Mouse (Mus musculus) layer of hippocampus, postnatal 36 days (tissue): ENCODE data around the gene Asb16. TPM values are rescaled to one million over a fixed set of nuclear protein-coding genes. Genes with fewer than 3 reads are reported as not detected.

ENCODE experiments used
- DNase-seq, 2 experiments: peaks; one replicate each; pipeline ENCODE4 v3.0.0; 2022
- total RNA-seq, 2 experiments: library from RNA; stranded (reverse); gene quantifications; 2 replicates each; pipeline ENCODE4 v1.2.3; 2021

Gene Asb16
- total RNA-seq, 2 experiments from 2014 or later: 1.0 to 1.2 TPM

DNA sequence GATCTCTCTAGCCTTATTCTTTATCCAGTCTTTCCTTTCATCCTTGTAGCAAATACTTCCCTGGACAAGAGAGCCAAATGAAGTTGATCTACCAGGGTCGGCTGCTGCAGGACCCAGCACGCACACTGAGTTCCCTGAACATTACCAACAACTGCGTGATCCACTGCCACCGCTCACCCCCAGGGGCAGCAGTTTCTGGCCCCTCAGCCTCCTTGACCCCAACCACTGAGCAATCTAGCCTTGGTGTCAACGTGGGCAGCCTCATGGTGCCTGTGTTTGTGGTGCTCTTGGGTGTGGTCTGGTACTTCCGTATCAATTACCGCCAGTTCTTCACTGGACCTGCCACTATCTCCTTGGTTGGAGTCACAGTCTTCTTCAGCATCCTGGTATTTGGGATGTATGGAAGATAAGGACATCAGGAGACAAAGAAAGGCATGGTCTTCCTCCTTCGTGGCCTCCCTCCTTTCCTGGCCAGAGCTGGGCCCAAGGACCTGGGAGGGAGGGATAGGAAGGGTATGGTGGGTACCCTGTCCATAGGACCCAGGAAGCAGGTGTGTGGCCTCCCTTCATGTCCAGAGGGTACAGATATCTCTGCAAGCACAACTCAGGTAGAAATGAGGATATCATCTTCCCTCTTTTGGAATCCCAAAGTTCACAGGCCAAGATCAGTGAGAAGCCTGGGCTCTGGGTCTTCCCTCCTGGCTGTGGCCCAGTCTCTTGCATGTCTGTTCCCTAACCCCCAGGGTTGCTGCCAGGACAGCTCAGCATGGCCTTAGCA, 19.7 kb downstream of the Asb16 start:
- no peak for DNase-seq

DNA sequence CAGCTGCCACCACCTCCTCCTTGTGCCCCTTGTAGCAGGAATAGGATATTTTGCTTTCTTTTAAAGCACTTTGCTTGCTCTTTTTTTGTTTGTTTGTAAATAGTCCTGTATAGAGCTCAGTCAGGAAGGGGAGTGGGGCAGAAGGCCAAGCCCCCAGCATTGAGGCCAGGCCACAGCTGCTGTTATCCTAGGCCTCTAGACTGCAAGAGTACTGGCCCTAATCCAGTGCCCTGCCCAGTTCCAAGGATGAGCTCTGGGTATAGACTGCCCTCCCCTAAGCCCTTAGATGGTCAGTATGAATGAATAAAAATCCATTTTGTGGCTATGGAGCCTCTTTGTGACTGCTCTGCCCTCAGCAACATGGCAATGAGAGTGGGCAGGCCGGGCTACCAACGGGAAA, 20.4 kb downstream of the Asb16 start:
- no peak for DNase-seq

DNA sequence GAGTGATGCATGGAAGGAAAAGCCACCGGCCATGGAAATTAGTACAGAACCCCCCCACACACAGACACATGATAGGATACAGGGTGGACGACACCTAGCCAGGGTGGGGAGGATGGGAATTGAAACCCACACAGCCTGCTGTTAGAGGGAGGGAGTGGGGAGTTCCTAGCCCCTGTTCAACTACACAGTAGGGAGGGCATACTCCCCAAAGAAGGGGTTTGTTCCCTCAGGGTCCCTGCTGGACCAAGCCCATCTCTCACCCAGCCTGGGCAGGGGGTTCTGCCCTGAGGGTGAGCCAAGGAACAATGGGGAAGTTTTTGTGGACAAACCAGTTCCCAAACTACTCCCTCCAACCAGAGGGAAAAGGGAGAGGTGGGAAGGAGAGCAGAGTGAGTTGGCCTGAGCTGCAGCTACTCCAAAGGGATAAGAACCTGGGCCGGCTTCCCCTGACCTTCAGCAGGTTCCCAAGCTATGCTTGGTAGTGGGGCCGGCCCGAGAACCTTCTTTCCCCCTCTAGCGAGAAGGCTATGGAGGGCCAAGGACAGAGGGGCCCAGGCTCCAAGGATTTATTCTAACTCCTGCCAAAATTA, 21.1 kb downstream of the Asb16 start:
- DNase-seq: no peak

DNA sequence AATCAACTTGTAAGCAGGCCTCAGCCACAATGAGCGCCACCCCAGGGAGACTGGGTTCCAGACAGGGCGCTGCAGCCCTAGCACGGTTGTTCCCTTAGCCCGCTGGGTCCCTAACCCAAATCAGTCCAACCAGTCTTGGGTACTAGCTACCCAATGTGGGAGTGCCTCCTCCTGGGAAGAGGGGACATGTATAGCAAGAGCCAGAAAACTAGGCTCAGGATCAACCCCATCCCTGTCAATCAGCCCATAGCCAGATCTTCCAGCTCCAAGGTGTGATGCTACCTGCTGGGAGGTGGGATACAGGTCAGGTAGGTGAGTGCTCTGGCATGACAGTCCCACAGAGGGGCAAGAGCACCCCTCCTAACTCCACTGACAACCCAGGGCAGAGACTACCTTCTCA, 21.6 kb downstream of the Asb16 start:
- DNase-seq: no peak

DNA sequence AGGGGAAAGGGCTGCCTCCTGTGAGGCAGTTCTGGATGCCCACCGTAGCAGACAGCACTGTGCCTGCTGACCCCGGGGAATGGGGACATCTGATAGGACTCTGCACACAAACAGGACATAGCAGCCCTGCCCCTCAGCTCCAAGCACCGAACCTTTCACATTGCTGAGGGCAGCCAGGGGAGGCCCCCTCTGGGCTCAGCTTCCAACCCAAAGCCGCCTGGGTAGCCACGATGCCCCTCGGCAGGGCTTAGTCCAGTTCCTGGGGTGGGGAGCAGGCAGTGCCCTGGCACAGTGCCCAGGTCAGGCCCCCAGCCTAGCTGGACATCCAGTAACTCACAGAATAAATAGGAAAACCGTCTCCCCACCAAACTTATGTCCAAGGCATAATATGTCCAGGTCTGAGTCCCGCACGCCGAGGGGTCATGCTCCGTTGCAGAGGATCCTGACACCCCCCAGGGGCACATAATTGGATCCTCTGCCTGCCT, 22.6 kb downstream of the Asb16 start:
- DNase-seq: no peak

DNA sequence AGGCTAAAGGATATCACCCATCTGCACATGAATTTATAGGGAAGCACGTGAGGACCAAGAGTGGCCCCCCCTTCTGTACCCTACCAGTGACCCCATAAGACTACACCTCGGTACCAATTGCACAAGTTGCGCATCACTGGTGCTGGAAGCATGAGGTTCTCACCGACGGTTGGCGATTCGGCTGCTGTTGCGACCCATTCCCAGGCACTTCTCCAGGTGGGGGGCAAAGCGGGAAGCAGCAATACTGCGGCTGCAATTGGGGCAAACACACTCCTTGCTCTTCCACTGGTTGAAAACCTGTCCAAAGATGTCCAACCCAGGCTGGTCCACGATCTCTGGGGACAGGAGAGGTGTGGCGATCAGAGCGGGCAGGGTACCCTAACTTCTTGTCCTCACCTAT, 25.4 kb downstream of the Asb16 start:
- no peak for DNase-seq

DNA sequence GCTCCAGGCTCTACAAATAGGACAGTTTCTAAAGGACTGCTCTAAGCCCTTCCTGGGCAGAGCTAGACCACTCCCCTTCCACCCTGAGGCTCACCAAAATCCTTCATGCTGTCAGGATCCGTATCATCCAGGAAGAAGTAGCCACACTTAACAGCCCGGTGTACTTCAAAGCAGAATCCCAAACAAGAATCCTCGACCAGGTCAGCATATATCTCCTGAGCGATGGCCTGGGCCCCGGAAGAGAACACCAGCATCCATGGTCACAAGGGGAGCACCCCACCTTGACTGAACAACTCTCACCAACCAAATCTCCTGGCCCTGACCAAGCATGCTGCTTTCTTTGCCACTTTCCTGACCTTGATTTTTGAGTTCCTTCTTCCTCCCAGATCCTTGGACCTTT, 25.9 kb downstream of the Asb16 start:
- no peak for DNase-seq

DNA sequence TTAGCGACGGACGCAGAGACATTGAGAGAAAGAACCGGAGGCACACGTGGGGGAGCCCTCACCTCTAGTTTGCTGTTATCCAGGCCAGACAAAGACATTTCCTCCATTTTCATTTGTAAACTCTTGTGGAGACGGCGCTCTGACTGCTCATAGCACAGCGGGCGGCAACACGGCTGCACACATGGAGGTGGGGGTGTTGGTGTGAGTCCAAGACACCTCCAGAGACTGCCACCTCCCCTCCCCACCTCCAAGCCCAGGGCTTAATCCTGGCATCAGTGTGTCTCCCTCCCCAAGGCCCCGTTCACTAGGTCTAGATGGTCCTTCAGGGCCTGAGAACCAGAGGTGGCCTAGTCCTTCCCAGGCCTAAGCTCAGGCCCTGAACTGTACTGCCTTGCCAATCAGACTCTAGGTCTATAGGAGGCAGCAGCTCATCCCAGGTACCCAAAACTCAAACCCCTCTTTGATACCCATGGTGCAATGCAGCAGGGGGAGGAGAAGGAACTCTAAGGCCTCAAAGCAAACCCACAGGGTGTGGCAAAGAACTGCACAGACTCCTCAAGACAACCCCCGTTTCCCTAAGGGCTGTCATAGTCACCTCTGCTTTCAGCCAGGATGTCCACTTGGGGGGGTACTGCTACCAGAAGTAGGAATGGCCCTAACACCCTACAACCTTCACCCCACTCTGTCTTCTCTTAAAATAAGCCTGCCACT, 26.5 kb downstream of the Asb16 start:
- no peak for DNase-seq

DNA sequence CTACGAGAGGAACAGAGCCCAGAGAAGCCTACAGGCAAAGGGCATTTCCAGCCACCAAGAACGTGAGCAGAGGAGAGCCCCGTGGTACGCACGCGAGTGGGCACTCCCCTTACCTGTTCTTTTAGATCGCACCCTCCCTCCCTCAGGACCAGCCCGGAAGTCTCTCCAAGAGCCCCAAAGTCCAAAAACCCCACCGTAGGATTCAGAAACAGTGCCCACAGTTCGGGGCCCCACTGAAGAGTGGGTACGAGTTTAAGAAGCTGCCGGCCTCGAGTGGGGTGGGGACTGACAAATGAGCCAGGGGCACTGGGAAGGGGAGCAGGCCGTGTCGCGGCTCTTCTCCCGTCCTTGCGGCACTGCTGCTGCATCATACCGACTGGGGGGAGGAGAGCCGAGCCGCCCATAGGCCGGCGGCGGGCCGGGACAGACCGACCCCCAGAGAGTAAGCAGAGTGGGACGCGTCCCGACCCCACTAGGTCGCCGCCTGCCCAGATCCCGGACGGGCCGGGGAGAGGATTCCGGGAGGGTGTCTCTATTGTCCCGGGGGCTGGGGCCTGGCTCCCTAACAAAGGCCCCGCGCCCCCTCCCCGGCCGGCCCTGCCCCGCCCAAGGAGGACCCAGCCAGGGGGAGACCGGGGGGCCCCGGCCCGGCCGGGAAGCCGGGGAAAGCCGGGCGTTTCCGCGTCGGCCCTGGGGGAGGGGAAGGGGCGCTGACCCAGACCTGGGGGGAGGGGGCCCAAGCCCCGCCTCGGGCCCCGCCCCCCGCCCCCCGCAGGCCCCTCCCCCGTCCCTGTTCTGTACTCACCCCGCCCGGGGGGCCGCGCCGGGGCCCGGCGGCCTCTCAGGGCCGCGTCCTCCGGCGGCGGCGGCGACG, 27.3 kb downstream of the Asb16 start:
- DNase-seq: no peak

DNA sequence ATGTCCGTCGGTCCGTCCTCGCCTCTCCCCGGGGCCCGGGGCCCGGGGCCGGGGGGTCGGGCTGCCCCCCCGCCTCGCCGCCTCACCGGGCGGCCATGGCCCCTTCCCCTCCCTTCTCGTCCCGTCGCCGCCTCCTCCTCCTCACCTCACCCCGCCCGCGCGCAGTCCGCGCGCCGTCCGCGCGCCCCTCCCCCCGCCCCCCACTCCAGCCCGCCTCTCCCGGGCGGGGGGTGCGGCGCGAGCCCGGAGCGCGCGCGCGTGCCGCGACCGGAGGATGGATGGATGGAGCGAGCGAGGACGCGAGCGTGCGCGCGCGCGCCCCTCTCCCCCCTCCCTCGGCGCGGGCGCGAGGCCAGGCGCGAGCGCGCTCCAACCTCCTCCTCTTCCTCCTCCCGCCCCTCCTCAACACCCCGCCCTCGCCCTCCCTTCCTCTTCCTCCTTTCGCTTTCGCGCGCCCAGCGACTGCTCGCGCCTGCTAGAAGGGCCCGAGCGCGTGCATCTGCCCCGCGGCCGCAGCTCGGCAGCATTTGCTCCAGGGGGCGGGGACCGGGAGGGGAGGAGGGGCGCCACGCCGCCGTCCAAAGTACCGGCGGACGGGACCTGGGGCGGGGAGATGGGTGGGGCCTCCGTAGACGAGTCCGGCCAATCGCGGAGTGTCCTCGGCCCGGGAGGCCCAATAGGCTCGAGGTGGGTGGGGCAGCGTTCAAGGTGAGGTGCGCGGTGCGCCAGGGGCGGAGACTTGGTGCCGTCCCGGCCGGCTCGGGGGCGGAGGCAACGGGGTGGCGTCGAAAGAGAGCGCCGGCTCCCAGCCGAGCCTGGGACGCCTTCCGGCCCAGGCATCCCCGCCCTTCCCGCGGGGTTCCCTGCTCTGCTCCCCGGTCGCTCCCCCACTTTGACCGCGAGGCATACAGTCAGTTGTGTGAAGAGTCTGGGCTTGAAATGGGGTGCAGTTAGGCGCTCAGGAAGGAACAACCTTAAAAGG, 28.2 kb downstream of the Asb16 start, which contains the start of gene Atxn7l3:
Atxn7l3 (minus strand) TSS at position 141 of the 982 bp plus-strand sequence.
- peak; percentile 98 to 99 for DNase-seq

DNA sequence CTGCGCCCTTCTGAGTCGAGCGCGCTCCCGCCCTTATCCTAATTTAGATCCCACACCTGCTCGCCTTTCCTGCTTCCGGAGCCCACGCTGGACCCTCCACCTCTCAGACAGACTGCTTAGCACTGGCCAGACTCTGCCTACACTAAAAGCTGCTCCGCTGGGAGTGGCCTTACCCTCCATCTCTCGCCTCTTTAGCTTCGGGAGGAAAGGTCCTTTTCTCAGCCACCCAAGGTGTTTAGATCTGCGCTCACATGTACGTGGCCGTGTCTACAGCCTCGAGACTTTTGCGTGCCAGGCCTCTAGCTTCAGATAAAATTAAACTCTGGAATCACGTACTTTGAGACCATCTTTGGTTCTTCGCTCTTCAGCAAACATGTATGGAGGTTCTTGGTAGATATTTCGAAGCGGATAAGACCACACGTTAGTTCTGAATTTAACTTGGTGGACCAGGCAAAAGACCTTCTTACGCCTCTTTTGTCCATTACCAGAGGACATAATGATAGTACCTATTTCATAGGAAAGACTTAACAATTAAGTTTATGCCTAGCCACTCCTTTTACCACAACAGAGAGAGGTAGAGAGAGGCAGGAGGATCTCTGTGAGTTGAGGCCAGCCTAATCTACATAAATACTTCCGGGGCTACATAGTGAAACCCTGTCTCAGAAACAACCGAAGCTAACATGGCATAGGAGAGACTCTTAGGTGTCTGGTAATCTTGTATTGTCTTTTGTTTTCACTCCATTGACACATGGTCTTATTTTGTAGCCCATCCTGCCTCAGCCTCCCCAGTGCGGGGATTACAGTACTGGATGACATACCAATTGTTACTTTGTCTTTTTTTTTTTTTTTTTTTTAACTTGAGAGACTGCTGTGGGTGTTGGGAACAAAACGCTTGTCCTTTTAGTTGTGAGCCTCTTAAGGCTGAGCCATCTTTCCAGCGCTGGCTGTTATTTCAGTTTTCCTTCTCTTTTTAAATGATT, 29.3 kb downstream of the Asb16 start:
- DNase-seq: no peak

DNA sequence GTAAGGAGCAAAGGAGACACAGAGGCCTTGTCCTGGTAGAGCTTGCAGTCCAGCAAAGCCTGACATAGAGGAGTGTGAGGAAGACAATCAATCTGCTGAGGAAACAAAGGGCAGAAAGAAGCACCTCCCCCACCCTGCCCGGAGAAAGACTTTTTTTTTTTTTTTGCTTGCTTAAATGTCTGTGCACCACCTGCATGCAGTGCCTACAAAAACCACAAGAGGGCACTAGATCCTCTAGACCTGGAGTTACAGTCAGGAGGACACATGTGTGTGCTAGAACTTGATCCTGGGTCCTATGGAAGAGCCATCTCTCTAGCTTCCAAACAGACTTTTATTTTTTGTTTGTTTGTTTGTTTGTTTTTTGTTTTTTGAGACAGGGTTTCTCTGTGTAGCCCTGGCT, 31.3 kb downstream of the Asb16 start:
- DNase-seq: no peak

DNA sequence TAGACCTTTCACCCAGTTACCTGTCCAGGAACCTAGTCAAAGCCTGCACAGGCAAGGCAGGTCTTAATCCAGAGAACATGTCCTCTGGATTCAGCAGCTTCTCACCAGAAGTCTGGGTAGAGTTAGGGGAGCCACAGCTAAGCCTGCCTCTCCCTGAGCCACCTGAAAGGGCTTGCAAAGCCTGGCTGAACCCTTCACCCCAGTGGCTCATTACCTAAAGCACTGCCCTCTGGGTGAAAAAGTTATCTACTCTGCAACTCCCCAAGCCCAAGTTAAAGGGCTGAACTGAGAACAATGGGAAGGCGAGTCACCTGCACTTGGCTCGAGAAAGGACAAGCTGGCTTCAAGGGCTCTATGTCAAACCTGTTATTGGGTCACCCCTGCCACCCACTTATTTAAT, 35.6 kb downstream of the Asb16 start:
- no peak for DNase-seq

DNA sequence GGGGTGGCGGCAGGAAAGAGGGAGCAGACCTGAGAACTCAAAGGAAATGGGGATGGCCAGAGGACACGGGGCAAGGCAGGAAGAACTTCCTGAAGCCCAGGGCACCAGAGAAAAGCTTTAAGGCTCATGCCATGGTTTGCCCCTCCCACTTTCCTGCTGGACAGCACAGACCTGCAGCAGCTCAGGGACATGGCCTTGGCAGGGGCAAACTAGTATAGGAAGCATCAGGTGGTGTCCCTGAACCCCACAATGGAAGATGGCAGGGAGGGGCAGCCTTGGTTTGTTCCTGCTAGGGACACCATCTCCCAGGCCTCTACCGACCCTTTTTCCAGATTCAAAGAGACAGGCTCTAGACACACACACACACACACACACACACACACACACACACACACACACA, 36.8 kb downstream of the Asb16 start:
- no peak for DNase-seq

DNA sequence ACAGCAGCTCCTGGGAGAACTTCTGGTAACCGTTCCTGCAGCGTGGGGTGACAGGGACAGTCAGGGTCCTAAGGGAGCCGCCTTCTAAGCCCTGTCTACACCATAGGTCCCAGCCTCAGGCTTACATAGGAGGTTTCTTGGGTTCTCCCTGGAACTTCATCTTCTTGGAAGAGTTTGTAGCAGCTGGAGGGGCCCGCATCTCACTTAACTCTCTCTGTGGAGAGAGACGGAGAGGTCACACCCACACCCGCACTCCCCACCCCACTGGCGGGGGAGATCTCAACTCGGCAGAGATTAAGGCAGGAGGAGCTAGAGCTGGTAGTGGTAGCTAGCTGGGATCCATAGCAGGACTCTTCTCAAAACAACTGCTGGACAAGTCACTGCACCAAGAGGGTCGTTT, 39.6 kb downstream of the Asb16 start:
- no peak for DNase-seq

DNA sequence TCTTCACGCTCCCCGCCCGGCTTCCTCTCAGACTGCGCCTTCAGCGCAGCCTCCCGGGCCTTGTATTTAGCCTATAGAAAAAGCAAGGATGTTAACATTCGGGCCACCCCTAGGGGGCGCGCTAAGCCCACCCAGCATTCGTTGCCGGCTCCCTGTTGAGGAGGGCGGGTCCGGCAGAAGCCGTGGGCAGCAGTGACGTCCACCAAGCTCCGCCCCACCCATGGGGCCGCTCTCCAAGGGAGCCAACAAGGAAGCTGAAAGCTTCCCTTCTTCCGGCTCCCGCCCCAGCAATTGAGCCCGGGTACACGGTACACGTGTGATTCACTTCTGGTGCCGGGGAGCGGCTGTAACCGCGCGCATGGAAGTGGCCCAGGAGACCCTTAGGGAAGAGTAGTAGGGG, 40.4 kb downstream of the Asb16 start:
- DNase-seq: peak; percentile 96

DNA sequence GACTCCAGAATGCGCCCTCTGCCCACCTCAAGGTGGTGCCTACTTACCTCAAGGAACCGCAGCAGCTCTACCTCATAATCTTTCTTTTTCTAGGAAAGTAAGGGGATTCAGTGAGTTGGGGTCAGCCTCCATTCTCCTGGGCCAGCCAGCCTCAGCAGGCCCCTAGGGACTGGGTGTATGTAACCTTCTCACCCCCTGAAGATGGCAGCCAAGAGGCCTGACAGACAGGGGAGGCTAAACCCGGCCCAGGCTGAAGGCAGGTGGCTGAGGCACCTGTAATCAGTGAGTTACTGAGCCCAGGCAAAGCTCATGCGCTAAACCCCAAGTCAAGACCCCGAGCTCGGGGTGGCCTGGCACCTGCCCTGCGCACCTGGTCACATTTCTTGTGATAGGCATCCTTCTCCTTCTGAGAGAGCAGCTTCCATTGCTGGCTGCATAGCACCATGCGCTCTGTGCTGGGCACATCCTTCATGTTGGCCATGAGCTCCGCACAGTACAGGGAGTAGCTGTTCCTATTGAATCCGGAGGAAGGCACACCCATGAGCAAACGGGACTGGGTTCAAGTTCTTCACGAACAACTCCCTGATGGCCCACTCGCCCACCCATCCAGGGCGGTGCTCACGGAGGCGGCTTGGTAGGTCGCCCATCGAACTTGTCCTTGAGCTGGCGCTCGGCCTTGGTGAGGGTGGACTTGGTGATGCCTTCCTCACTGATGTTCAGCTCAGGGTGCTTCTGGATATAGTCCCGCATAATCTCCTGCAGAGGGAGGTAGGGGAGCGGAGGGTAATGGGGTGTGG, 41.5 kb downstream of the Asb16 start:
- no peak for DNase-seq

DNA sequence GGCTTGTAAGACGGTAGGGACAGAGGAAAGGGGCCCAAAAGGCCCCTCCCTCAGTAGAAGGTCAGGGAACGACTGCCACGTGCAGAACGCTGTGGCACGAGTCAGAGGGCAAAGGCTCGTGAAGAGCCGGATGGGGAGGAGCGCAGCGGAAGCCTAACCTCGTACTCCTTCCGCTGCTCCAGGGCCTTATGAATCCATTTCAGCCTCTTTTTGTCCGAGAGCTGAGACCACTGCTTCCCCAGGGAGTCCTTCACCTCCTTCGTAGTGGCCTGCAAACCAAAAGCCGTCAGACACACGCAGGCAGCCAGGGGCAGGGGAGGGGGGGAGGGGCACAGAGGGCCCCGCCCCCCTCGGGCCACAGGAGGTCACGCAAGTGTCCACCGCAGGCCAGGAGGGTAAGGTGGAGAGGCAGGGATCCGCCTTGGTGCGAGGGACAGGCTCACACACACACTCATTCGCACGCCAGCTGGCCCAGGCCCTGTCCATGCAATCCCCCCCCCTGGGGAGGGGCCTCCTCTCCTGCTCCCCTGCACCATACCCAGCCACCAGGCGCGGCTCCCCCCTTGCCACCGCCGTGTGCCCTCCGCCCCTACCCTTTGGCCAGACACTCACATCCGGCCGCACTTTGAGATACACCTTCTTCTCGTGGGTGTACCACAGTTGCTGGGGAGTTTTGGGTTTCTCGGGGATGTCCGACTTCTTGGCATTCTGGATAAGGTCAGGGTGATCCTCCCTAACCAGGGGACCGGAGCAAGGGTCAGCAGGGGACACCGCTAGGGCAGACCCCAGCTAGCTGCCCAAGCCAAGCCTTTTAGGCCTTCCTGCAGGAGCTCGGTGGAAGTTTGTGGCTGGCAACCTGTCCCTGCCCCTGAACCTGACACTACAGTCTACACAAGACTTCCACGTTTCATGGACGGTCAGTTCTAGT, 42.5 kb downstream of the Asb16 start:
- DNase-seq: no peak
